Mouse (Mus musculus) liver (tissue): ENCODE data around the gene Zkscan4.
"Not testable (repeated sequence)": the region's sequence is repeated elsewhere in the genome, so short reads cannot be mapped to it uniquely, and the experiment has no call there.

Source experiments
- DNase-seq: peaks from one replicate; pipeline ENCODE4 v3.0.0-alpha.2; 2020; ENCODE audit warnings: mixed read lengths

Gene Zkscan4

DNA sequence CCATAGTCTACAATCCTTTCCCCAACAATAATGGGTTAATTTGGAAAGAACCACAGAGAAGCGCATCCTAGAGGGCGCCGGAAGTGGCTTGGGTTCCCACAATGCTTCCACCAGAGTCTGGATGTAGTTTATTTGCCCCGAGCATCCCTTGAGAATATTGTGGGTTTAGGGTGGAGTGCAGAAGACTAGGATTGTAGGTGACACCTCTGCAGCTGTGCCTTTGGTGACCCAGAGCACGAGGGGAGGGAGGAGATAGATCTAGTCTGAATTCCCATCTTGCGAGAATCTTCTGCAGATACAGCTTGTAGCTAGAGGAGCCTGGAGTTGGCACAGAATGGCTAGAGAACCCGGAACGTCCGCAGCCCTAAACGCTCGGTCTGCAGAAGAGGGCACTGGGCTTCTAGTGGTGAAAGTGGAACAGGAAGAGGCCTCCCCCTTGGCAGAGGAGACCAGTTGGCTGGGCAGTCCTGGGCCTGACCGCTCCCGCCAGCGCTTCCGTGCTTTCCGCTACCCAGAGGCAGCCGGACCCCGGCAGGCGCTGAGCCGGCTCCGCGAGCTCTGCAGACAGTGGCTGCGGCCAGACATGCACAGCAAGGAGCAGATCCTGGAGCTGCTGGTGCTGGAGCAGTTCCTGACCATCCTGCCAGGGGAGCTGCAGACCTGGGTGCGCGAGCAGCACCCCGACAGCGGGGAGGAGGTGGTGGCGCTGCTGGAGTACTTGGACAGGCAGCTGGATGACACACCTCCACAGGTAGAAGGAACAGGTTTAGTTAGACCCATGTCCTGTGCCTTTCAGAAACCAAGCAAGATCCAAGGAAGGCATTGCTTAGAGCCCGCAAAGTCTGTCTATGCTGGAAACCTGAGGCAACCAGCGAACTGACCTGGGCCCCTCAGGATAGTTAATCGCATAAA, at the start of gene Zkscan4, which contains the start of gene Gm10065:
Zkscan4 (plus strand) TSS at position 149 of the 912 bp plus-strand sequence.
Gm10065 (minus strand) TSS at position 683 of the 912 bp plus-strand sequence.
- peak; percentile 30 for DNase-seq

DNA sequence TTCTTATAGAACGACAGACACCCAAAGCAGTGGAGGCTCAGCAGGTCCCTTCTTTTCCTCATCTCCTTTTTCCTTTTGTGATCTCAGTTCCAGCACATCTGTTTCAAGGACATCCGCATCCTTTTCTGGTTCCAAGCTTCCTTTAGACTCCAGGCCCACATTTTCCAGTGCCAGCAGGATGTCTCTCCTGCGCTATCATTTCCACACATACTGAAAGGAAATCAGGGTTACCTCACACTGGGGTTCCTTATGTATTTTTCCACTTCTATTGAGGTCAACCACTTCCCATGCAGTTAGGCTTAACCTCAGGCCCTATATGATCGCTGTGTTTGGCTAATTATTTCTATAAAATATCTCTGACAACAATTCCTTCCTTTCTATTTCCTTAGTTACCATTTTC, 43.2 kb upstream of the Zkscan4 start:
- no peak for DNase-seq

DNA sequence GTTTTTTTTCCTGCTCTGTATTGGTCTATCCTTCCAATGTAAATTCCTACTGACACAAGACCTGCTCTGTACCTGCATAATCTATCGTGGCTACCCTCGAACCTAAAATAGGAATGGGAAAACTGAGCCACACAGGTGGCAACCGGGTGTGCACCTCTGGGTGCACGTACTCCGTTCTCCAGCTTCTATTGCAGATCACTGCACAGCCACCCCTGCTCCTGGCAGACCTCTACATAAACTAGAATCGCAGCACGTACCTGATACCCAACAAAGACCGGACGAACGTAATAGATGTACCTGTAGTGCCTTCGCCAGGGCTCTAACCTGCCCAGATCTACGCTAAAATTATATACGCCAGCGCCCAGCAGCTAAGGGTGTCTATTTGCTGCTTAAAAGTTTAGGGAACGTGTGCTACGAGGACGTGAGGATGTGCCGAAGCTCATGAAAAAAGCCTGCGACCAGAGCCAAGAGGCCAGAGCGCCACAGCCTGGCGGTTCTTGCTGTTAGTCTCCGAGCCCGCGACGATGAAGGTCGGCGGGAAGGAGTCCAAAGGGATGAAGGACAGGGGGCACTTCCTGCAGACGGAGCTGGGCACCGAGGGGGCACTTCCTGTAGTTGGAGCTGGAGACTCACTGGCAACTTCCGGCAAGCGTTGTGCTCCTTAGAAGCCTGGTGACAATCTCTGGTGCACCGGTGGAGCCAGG, 38.1 kb upstream of the Zkscan4 start, which contains the start of gene Pgbd1:
Pgbd1 (minus strand) TSS at position 556 of the 704 bp plus-strand sequence.
- peak; percentile 82 for DNase-seq

DNA sequence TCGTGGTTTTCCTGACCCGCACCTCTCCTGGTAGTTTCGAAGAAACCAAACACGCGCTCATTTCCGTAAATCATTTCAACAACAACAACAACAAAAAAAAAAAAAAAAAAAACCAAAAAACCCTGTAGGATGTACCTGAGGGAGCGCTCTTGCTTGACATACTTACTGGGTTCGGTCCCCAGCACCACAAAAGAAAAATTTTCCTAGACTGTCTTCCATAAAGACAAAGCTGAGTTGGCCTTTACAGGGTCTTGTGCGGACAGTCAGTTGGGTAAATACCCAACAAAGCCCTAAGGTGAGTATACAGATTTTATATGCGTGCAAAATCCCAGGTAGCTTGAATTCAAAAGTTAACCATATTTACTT, 37.5 kb upstream of the Zkscan4 start:
- no peak for DNase-seq

DNA sequence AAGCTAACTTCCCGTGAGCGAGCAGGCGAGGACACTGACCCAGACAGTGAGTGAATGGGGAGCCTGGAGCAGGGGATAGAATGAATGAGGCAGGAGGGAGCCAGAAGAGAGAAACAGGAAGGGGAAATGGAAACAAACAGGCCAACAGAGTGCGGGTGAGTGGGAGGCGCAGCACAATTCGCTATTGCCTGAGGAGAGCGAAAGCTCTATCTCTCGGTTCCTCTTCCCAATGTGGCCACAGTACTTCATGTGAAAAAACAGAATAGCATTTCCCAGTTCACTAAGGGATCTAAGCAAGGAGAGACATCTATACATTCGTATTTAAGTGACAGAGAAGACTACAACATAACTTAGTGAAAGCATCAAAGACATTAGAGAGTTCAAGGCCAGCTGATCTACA, 31.9 kb upstream of the Zkscan4 start:
- DNase-seq = no peak

DNA sequence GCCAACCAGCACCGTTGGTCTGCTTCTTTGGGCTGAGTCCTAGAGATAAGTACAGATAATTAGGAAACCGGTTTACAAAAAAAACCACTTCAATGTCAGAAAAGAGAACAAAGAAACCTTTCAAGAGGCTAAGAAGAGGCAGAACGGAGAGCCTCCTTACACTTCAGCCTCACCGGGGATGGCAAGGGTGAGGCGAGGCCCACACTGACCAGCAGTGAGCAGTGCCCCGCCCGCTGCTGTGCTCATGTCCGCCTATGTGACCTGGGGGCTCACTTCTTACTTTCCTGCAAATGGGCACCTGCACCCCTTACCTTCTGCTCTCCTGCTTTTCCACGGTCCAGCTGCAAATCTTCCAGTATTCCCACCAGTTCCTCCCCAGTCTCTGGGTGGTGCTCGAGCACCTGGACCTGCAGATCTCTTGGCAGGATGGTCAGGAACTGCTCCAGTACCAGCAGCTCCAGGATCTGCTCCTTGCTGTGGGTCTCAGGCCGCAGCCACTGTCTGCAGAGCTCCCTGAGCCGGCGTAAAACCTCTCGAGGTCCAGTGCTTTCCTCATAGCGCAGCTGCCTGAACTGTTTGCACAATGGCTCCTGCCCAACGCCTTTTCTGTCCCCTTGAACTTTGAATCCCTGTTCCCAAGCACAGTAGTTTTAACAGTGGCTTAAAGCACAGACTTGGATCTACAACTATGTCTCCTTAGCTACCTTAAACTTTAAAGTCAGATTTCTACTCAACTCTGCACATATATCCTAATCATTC, 30.7 kb upstream of the Zkscan4 start:
- DNase-seq = no peak

DNA sequence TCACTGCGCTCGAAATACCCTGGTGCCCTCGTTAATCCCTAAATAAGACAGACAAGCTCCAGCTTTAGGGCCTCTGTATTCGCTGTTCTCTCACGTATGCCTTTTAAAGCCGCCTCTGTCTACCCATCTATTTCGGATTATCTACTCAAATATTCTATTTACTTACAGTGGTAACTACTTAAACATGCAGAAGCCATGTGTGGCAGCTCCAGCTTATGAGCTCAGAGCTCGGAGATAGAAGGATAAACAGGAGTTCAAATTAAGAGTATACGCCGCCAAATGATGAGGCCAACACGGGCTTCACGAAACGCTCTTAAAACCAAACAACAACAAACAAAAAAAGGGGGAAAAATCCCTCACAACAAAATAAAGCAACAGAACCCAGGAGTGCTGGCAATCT, 25.7 kb upstream of the Zkscan4 start:
- DNase-seq = no peak

DNA sequence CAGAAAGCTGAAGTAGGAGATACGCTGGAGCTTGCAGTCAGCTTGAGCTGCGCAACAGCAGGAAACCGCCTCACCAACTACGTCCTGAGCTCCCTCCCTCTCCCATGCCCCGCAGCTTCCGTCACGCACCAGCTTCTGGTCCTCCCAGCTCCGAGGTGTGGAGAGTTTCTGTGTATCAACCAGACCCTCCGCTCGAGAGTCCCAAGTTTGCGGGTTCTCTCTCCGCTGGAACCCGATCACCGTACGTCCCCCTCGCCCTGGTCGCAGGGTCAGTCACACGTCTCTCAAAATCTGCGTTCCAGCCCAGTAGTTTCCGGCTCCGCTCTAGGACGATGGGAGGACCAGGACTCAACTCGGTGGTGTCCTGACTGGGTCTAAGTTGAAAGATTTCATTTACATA, 25.3 kb upstream of the Zkscan4 start, which contains the start of gene Zscan26:
Zscan26 (minus strand) TSS at position 282 of the 400 bp plus-strand sequence.
- peak; percentile 73 for DNase-seq

DNA sequence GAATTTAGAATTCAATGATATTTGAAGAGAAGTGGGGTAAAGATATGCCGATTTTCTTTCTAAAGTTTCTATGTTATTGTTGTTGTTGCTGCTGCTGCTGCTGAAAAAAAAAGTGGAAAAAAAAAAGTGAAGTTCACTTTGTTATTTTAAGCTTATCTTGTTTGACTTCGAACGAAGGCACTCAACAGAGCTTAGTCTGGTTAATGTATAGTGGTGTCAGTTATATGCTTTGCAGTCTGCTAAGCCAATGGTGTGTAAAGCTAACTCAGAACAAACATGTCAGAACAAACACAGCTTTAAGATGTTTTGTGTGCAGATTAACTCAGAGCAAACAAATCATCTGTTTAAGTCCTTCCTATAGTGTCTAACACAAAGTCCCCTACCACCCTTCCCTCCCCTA, 24.6 kb upstream of the Zkscan4 start:
- DNase-seq = no peak

GRCm38 (mm10) chr13:21456347-21456746, 22.4 kb upstream of the Zkscan4 start:
- DNase-seq = no peak

GRCm38 (mm10) chr13:21462516-21462915, 16.2 kb upstream of the Zkscan4 start:
- not testable (repeated sequence) for DNase-seq

GRCm38 (mm10) chr13:21467336-21467735, 11.4 kb upstream of the Zkscan4 start:
- no peak for DNase-seq

DNA sequence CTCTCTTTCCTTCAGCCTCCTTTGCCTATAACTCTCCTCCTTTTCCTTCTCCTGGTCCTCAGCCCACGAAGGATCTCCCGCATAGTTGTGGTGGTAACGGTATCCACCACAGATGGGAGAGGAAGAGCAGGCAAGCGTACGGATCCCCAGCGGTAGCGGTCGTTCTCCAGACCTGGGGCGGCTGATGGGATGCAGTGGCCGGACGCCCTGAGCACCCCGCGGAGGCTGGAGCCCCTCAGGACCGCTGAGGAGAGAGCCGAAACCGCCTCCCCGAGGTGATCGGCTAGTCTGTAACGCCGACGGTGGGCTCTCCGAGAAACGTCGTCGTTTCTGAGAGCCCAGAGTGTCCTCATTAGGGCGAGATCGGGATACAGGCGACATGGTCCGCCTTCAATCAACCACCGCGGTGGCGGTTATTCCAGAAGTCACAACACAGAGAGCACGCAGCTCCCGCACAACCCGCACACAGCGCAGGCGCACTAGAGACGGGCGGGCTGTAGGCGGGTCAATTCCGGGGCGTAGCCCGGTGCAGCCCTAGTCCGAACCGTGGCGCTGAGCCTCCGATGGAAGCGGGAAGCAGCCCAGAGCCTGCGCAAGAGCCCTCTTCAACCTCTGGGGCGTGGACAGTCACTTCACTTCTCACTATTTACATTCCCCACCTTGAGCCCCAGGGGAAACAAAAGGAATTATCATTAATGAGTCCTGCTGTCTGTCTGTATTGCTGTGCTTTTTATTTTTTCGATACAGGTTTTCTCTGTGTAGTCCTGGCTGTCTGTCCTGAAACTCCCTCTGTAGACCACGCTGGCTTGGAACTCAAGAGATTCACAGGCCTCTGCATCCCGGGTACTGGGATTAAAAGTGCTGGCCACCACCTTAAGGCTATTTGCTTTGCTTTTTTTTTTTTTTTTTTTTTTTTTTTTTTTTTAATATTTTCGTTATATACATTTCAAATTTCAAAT, 10.4 kb upstream of the Zkscan4 start, which contains the start of gene Nkapl:
Nkapl (minus strand) TSS at position 449 of the 959 bp plus-strand sequence.
- peak; percentile 94 for DNase-seq

DNA sequence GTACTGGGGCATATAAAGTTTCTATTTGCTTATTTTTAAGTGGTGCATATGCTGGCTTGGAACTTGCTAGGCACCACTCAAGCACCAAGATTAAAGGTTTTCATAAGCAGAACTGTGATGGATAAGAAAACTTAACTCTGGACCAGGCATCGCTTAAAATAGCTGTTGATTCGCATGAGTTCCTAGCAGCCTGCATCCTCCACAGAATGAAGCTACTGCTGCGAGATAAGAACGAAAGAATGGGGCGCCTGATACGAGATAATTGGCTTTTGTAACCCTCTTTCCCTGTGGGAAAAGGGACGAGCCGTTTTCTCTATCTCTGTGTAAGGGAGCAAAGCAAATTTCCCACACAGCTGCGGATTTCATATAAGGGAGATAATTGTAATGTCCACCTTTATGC, 9.6 kb upstream of the Zkscan4 start:
- DNase-seq = peak; percentile 5

DNA sequence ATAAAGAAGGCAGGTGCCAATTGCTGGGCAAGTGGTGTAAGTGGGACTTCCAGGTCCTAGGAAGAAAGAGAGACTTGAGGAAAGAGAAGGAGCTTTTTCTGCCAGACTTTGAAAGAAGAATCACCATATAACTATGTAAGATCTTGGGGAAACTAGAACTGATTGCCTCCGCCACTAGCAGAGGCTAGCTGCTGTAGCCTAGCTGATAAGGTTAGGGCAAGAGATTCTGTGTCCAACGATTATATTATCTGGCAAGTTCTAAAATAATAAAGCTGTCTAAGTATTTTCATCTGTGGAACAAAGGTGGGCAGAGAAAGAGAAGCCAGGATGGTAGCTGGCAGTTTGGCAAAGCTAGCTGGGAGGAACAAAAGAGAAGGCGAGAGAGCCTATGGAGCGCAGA, 6.3 kb upstream of the Zkscan4 start:
- DNase-seq = no peak

GRCm38 (mm10) chr13:21486881-21487280, 8.2 kb downstream of the Zkscan4 start:
- DNase-seq = no peak

GRCm38 (mm10) chr13:21492847-21493246, 14.1 kb downstream of the Zkscan4 start:
- DNase-seq = no peak

DNA sequence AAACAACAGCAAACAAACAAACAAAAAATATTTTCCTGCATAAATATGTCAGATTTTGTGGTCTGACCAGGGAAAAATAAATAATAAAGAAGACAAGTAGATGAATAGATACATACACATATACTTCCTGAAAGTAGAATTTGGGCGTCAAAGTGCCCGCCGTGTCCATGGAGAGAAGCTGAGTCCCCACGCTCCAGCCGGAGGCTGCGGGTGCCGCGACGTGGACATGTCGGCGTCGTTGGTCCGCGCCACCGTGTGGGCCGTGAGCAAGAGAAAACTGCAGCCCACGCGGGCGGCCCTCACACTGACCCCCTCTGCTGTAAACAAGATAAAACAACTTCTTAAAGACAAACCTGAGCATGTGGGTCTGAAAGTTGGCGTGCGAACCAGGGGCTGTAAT, 16.4 kb downstream of the Zkscan4 start, which contains the start of gene AK157302:
AK157302 (plus strand) TSS at position 144 of the 400 bp plus-strand sequence.
- no peak for DNase-seq

DNA sequence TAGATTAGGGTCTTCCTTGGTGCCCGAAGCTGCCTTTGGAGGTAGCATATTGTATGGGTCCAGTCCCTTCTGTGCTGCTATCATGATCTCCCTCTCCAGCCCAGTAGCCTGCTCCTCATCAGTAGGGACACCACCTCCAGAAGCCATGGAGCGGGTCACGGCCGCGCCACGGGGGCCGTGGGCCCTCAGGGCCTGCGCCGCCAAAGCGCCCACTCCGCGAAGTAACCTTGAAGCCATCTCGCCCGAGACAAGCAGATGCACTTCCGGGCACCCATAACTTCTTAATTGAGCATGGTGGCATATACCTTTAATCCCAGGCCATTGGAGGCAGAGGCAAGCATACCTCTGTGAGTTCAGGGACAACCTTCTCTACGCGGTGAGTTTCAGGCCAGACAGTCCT, 22.5 kb downstream of the Zkscan4 start, which contains the start of gene Gm11273:
Gm11273 (minus strand) TSS at position 237 of the 400 bp plus-strand sequence.
- not testable (repeated sequence) for DNase-seq

DNA sequence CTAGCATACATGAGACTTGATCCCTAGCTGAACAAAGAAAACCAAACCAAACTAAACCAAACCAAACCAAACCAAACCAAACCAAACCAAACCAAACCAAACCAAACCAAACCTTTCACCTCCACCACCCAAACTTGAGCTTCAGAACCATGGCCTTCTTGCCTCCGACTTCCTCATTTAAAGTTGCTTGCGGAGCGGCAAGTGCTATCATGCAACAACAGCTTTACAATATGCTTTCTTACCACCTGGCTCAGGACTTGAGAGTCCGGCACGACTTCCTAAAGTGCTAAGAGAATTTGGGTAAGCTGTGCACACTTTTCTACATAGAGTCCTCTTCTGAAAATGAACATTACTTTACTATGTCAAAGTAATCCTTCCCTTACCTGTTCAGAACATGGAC, 23.6 kb downstream of the Zkscan4 start:
- DNase-seq = no peak

- peak; percentile 90 for DNase-seq
Observed at GRCm38 (mm10) chr13:21506221-21506649, 27.5 kb downstream of the Zkscan4 start.
